ENCODE assay signal across 8 mouse cellular contexts in the genomic region with DNA sequence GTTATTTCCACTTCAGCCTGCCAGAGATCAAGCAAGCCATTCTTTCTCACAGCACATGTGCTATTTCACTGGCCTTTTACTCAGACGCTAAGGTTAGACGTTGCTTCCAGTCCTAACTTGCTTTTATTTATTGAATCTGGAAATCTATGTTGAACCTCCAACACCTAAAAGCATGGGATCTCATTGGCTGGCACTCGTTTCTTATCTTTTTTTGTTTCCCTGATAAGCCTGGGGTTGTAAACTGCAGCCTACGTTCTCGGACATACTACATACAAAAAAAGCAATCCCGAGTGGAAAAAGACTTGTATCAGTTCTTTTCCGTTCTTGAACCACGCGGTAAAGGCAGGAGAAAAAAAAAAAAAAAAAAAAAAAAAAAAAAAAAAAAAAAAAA. TPM values are rescaled to one million over a fixed set of nuclear protein-coding genes. Genes with fewer than 3 reads are reported as not detected.
DNase-seq lines count a peak whose midpoint lies in the region; ATAC-seq and TF ChIP-seq lines count a peak whose summit lies in the region.

No protein-coding gene starts in this region.

- no peak overlapping the region for H3K27ac ChIP-seq in layer of hippocampus, adult 2 months
- H3K27ac ChIP-seq in intestine, embryonic 14.5 days (ENCODE audit: low read depth) = no peak overlapping the region
- H3K27ac ChIP-seq in neural tube, embryonic 12.5 days = no peak overlapping the region

- ATAC-seq in intestine, embryonic 14.5 days (replicated peaks; ENCODE audit: low FRiP score, low TSS enrichment, low read depth) = no peak
- ATAC-seq in neural tube, embryonic 12.5 days (ENCODE audit: low FRiP score, low read depth) = no peak

- no peaks in the 10 kb centered on the region for H3K27me3 ChIP-seq in intestine, embryonic 14.5 days (replicated peaks; ENCODE audit: control insufficient read depth, insufficient read depth, low read length)
- no peaks in the 10 kb centered on the region for H3K27me3 ChIP-seq in neural tube, embryonic 12.5 days (replicated peaks)

- H3K4me1 ChIP-seq in intestine, embryonic 14.5 days (replicated peaks; ENCODE audit: control insufficient read depth, insufficient read depth, low read length) = peaks cover 9% of the 10 kb centered on the region; the same call in 1 of the 2 replicates
- H3K4me1 ChIP-seq in neural tube, embryonic 12.5 days = peaks cover 10% of the 10 kb centered on the region

- no peak for DNase-seq in layer of hippocampus, adult 2 months (ENCODE audit: low spot score in 2 of 2)
- no peak for DNase-seq in layer of hippocampus, postnatal 10 days (ENCODE audit: low spot score in 2 of 2)
- peak; percentile 46 for DNase-seq in embryo, embryonic 10.5 days (ENCODE audit: low spot score)
- no peak for DNase-seq in intestine, embryonic 14.5 days (ENCODE audit: low spot score)
- DNase-seq in cerebellum, adult 9-11 months = no peak
- DNase-seq in thymus, postnatal 14 days = no peak
- no peak for DNase-seq in urinary bladder, postnatal 14 days (ENCODE audit: low spot score)

- WGBS in intestine, embryonic 14.5 days = 1% methylated on average over 9 of the region's 9 CpGs
- 4% methylated on average over 9 of the region's 9 CpGs for WGBS in neural tube, embryonic 12.5 days

- H3K36me3 ChIP-seq in intestine, embryonic 14.5 days (ENCODE audit: control insufficient read depth, insufficient read depth, low read length) = no peaks in the 10 kb centered on the region
- peaks cover 3% of the 10 kb centered on the region; the same call in 1 of the 2 replicates for H3K36me3 ChIP-seq in neural tube, embryonic 12.5 days

- TF ChIP-seq CTCF in layer of hippocampus, adult 2 months (conservative IDR thresholded peaks at IDR 0.05) = no peak

- peaks cover 3% of the 10 kb centered on the region; the same call in 1 of the 2 replicates for H3K9me3 ChIP-seq in intestine, embryonic 14.5 days (ENCODE audit: control insufficient read depth, low read length)
- no peaks in the 10 kb centered on the region for H3K9me3 ChIP-seq in neural tube, embryonic 12.5 days

- peak overlapping the region; percentile 84 for H3K4me3 ChIP-seq in layer of hippocampus, adult 2 months
- H3K4me3 ChIP-seq in intestine, embryonic 14.5 days (ENCODE audit: low read depth, low read length) = peak overlapping the region; percentile 82
- peak overlapping the region; percentile 89 for H3K4me3 ChIP-seq in neural tube, embryonic 12.5 days

- H3K9ac ChIP-seq in intestine, embryonic 14.5 days (ENCODE audit: low read length) = peak overlapping the region; percentile 88
- H3K9ac ChIP-seq in neural tube, embryonic 12.5 days = peak overlapping the region; percentile 44; the same call in 1 of the 2 replicates

- peak overlapping the region; percentile 58 for H3K4me2 ChIP-seq in intestine, embryonic 14.5 days (ENCODE audit: low read length)
- peak overlapping the region; percentile 77 for H3K4me2 ChIP-seq in neural tube, embryonic 12.5 days (replicated peaks)

RNA-seq across cellular contexts. Expression of a gene that starts 1.0 kb away (rescaled TPM):
- total RNA-seq in layer of hippocampus, adult 2 months (2021) = 10 to 100 TPM; 14.8 to 15.7 TPM
- 10 to 100 TPM; 13.7 to 15.7 TPM for total RNA-seq in layer of hippocampus, postnatal 10 days (2021)
- polyA plus RNA-seq in intestine, embryonic 14.5 days (2014; fragmentation: Nextera tagmentation; extraction: Ambion mirVana) = 31.7 and 35.3 TPM in 2 replicates
- polyA plus RNA-seq in neural tube, embryonic 12.5 days (2016; fragmentation: Nextera tagmentation; extraction: Ambion mirVana) = 36.8 and 37.1 TPM in 2 replicates

RNA-seq across cellular contexts. Expression of a gene that starts 53.7 kb away (rescaled TPM):
- not detected for total RNA-seq in layer of hippocampus, adult 2 months (2021)
- not detected for total RNA-seq in layer of hippocampus, postnatal 10 days (2021)
- polyA plus RNA-seq in intestine, embryonic 14.5 days (2014; fragmentation: Nextera tagmentation; extraction: Ambion mirVana) = 0.15 TPM in 2 replicates
- polyA plus RNA-seq in neural tube, embryonic 12.5 days (2016; fragmentation: Nextera tagmentation; extraction: Ambion mirVana) = 116 and 145 TPM in 2 replicates
